Mouse (Mus musculus) cerebellum, postnatal 4 days (tissue): ENCODE results near the gene Vwa3a.

Experiments used
- DNase-seq, 2 experiments: peaks; one replicate each; pipeline ENCODE4 v3.0.0; 2022; ENCODE audit warnings: low spot score in 2 of 2, mixed read lengths in 1 of 2

Vwa3a gene

GRCm38 (mm10) chr7:120836361-120836760 lies 97.2 kb downstream of the Vwa3a start:
- DNase-seq = no peak

GRCm38 (mm10) chr7:120838436-120839160 lies 99.5 kb downstream of the Vwa3a start:
- no peak for DNase-seq

GRCm38 (mm10) chr7:120839786-120840185 lies 100.7 kb downstream of the Vwa3a start:
- DNase-seq = no peak

GRCm38 (mm10) chr7:120842345-120843036 lies 103.4 kb downstream of the Vwa3a start, which contains the start of gene Eef2k:
Eef2k (plus strand) TSS chr7:120842831.
- DNase-seq = peak; percentile 57 to 75

- DNase-seq = peak; percentile 59 to 84
These were observed 104.0 kb downstream of the Vwa3a start for GRCm38 (mm10) chr7:120843037-120843621.

GRCm38 (mm10) chr7:120843852-120844435 lies 104.8 kb downstream of the Vwa3a start:
- DNase-seq = no peak

GRCm38 (mm10) chr7:120844689-120845088 lies 105.6 kb downstream of the Vwa3a start:
- no peak for DNase-seq

- no peak for DNase-seq
These were observed 109.9 kb downstream of the Vwa3a start for GRCm38 (mm10) chr7:120848831-120849512.

- DNase-seq = no peak
These were observed 111.0 kb downstream of the Vwa3a start for GRCm38 (mm10) chr7:120850165-120850564.
